Mouse (Mus musculus) layer of hippocampus, postnatal 14 days (tissue): ENCODE data around the gene Spata18. TPM values are rescaled to one million over a fixed set of nuclear protein-coding genes. Genes with fewer than 3 reads are reported as not detected.
A peak's percentile ranks its signal among the peaks of the same experiment; 100 is the strongest.

ENCODE experiments used
- DNase-seq, 2 experiments: peaks; one replicate each; pipeline ENCODE4 v3.0.0; 2021 to 2022; ENCODE audit warnings: low spot score in 2 of 2, mixed read lengths in 1 of 2
- total RNA-seq, 2 experiments: library from RNA; stranded (reverse); gene quantifications; 2 replicates each; pipeline ENCODE4 v1.2.3; 2021

The Spata18 gene
- total RNA-seq, 2 experiments from 2014 or later, result 1.4 to 3.2 TPM

DNA sequence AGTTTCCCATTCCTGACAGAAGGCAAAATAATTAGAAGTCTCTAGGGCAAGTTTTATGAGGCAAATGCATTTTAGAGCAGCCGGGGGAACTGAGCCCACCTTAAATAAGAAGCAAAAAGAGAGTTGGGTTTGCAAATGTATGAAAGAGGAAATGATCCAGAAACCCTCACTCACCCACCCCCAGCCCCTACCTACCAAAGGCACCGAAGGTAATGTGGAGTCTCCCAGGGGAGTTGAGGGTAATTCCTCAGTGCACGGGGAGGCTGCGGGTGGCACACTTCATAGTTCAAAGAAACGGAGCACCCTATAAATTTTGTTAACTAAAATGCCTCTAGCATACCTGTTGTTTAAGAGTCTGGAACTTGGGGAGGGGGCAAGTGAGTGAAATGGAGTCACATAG lies 54.1 kb downstream of the Spata18 start:
- DNase-seq, result no peak

DNA sequence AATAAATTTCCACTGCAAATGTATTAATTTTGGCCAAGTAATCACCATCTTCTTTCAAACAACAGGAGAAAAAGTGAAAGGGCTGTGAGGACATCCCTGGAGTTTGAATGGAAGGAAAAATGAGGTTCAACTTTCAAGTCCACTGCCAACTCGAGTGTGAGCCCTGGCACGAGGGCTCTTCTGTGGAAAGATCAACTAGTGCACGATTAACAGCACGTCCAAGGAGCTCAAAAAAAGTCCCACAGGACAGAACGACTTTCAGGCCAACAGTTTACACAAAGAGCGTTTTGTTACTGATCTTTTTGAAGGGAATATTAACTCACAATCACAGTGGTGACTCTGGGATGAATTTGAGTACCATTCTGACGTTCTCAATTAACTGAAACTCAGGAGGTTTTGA lies 61.7 kb downstream of the Spata18 start:
- no peak for DNase-seq

DNA sequence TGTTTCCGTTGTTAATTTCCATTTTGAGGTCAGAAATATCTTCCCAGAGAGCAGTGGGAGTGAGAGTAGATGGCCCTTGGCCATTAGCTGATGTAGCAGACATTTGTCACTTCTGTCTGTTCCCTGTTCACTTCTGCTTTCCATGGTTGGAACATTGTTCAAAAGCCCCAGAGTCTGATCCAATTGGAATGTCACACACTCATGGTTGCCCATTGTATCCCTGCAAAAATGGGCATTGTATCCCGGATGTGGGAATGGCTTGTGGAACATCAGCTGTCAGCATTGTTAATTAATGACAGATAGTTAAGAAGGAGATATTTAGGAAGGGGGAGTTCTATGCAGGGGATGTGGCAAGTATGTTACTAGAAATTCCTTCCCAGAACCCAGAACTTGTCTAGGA lies 65.8 kb downstream of the Spata18 start:
- peak in 1 of 2 experiments; percentile 55 for DNase-seq

DNA sequence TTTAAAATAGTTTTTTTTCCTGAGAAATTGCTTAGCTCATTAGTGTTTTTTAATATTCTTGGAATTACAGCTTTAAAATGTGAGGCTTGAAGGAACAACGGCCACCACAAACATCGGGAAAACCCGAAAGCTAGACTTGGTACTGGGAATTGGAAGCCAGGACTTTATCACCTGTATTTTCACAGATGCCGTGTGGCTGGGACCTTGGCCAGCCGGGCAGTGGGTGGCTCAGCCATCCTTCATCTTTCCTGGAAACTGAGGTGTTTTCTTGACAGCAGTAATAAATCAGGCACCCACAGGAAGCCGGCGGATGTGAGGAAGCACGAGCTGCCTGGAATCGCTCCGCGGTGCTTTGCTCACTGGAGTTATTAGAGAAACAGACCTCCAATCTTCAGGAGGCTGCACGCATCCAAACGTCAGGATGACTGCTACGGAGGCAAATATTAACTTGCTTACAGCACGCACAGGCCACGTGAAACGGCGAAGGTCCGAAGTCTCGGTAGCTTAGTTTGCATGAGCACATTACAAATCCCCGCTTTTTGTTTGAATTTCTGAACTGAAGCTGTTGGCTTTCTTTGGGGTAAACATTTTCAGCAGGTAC lies 70.6 kb downstream of the Spata18 start:
- no peak for DNase-seq

DNA sequence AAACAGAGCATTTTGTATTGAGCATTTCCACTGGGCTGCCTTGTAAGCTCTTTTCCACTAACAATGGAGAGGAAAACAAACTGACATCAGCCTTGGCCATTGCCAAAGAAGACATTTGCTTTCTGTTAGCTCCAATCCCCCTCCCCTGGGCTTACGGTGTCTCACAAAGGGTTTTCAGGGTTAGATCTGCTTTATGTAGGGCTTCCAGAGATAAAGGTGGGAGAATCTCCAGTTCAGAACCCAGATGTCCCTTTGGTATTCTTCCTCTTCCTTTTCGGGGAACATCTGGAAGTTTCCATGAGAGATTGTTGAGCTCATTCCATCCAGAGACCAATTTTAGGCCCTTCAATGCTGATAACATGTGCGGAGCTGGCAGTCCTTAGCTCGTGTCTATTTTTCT lies 74.8 kb downstream of the Spata18 start:
- DNase-seq, result peak in 1 of 2 experiments; percentile 30

DNA sequence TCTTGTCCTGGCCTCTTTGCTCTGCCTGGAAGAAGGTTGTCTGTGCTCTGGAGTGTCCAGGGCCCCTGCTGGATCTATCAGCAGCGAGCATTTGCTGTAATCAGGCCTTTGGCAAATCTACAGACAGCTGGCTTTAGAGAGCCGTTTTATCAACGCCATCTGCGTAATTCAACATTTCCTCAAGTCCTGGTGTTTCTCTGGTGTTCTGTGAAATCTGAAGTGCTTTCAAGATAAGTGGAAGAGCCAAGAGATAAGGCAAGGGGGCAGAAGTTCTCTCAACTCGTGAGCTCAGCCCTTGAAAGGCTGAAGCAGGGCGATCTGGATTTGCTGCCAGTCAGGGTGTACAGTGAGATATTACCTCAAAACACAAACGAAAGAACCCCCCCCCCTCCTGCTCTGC lies 77.5 kb downstream of the Spata18 start:
- DNase-seq, result no peak

Other genes with a start within 250 kb of the Spata18 start
- gene Cwh43, start 245.3 kb upstream of the Spata18 start, total RNA-seq, result 1 to 10 TPM; 3.3 to 3.4 TPM
- 100 to 1,000 TPM; 116 to 120 TPM for gene Dcun1d4, start 170.4 kb upstream of the Spata18 start, total RNA-seq
- gene Lrrc66, start 18.9 kb upstream of the Spata18 start, total RNA-seq, result not detected
- gene Sgcb, start 3.6 kb upstream of the Spata18 start, total RNA-seq, result 10 to 100 TPM; 59.4 to 60.5 TPM